Mouse (Mus musculus) gastrocnemius, adult 8-10 months (tissue): Measurements from ENCODE around the gene Gm19935. TPM values are rescaled to one million over a fixed set of nuclear protein-coding genes. Genes with fewer than 3 reads are reported as not detected.

ENCODE experiments used
- microRNA-seq: library from miRNA; unstranded; fragments of <30 nt; microRNA quantifications from one replicate; pipeline ENCODE4 v1.2.0, GENCODE M21; 2022
- total RNA-seq, 4 experiments: library from RNA; stranded (reverse); gene quantifications; 2 replicates each; pipeline ENCODE4 v1.2.4; 2022

Gene Gm19935
- total RNA-seq, 4 experiments from 2014 or later = not detected

Small RNAs within 50 kb of the gene (microRNA-seq; reads per million reads assigned to microRNA genes)
- gene Gm44382 = not detected

Other genes starting within 250 kb of the Gm19935 start
- gene Chd9, start 11.0 kb upstream of the Gm19935 start, total RNA-seq = 10 to 100 TPM; 23.6 to 35.7 (median 27.6) TPM